Mouse (Mus musculus) urinary bladder, postnatal 14 days (tissue): ENCODE measurements around the gene Cwf19l1.
"Not testable (repeated sequence)": the region's sequence is repeated elsewhere in the genome, so short reads cannot be mapped to it uniquely, and the experiment has no call there.

Experiments used
- DNase-seq: peaks from one replicate; pipeline ENCODE4 v3.0.0; 2021; ENCODE audit warnings: low spot score

The Cwf19l1 gene

GRCm38 (mm10) chr19:44135072-44135959 is at the start of gene Cwf19l1:
Gene Cwf19l1 (minus strand): TSS chr19:44135876.
- peak; percentile 86 for DNase-seq

- no peak for DNase-seq
Measured at GRCm38 (mm10) chr19:44183968-44184367, 48.3 kb upstream of the Cwf19l1 start.

GRCm38 (mm10) chr19:44180502-44180901 is 44.8 kb upstream of the Cwf19l1 start:
- DNase-seq: no peak

- no peak for DNase-seq
Measured at GRCm38 (mm10) chr19:44176741-44177140, 41.1 kb upstream of the Cwf19l1 start.

GRCm38 (mm10) chr19:44174835-44175234 is 39.2 kb upstream of the Cwf19l1 start:
- DNase-seq: no peak

GRCm38 (mm10) chr19:44161515-44161914 is 25.8 kb upstream of the Cwf19l1 start:
- no peak for DNase-seq

GRCm38 (mm10) chr19:44159386-44159785 is 23.7 kb upstream of the Cwf19l1 start:
- no peak for DNase-seq

GRCm38 (mm10) chr19:44157005-44157404 is 21.3 kb upstream of the Cwf19l1 start:
- no peak for DNase-seq

- DNase-seq: no peak
Measured at GRCm38 (mm10) chr19:44153781-44154180, 18.1 kb upstream of the Cwf19l1 start.

GRCm38 (mm10) chr19:44148991-44149390 is 13.3 kb upstream of the Cwf19l1 start:
- no peak for DNase-seq

- no peak for DNase-seq
Measured at GRCm38 (mm10) chr19:44148345-44148744, 12.7 kb upstream of the Cwf19l1 start.

GRCm38 (mm10) chr19:44146951-44147350 is 11.3 kb upstream of the Cwf19l1 start:
- no peak for DNase-seq

GRCm38 (mm10) chr19:44146568-44146879 is 10.8 kb upstream of the Cwf19l1 start:
- DNase-seq: no peak

- peak; percentile 90 for DNase-seq
Measured at GRCm38 (mm10) chr19:44145702-44146567, 10.3 kb upstream of the Cwf19l1 start, which contains the start of gene Bloc1s2. Gene Bloc1s2 (minus strand): TSS chr19:44146446.

- DNase-seq: no peak
Measured at GRCm38 (mm10) chr19:44144366-44144765, 8.7 kb upstream of the Cwf19l1 start.

- DNase-seq: no peak
Measured at GRCm38 (mm10) chr19:44135960-44136485, 347 bp upstream of the Cwf19l1 start.

GRCm38 (mm10) chr19:44132917-44133316 is 2.8 kb downstream of the Cwf19l1 start:
- DNase-seq: no peak

GRCm38 (mm10) chr19:44128560-44128959 is 7.1 kb downstream of the Cwf19l1 start:
- DNase-seq: no peak

- no peak for DNase-seq
Measured at GRCm38 (mm10) chr19:44127729-44128497, 7.8 kb downstream of the Cwf19l1 start.

GRCm38 (mm10) chr19:44121137-44121536 is 14.5 kb downstream of the Cwf19l1 start:
- no peak for DNase-seq

GRCm38 (mm10) chr19:44120686-44121085 is 15.0 kb downstream of the Cwf19l1 start:
- DNase-seq: not testable (repeated sequence)

- DNase-seq: no peak
Measured at GRCm38 (mm10) chr19:44117793-44118192, 17.9 kb downstream of the Cwf19l1 start.
